Mouse (Mus musculus): ENCODE measurements around the gene Tspan15. TPM values are rescaled to one million over a fixed set of nuclear protein-coding genes. Genes with fewer than 3 reads are reported as not detected.

Tspan15 gene
- polyA plus RNA-seq, 1 experiment from 2014 or later, result 21.1 TPM

- H3K4me2 ChIP-seq, result no peak overlapping the region
- H3K9ac ChIP-seq, result no peak overlapping the region
- 87% methylated on average over 17 of the region's 17 CpGs for WGBS
- no peaks in the 10 kb centered on the region for H3K4me1 ChIP-seq
- no peak for ATAC-seq (replicated peaks)
- no peak overlapping the region for H3K27ac ChIP-seq
- H3K4me3 ChIP-seq, result no peak overlapping the region
- H3K36me3 ChIP-seq (replicated peaks), result no peaks in the 10 kb centered on the region
- H3K9me3 ChIP-seq, result no peaks in the 10 kb centered on the region
- no peaks in the 10 kb centered on the region for H3K27me3 ChIP-seq (replicated peaks)
These were observed 8.3 kb downstream of the Tspan15 start for GRCm38 (mm10) chr10:62222777-62223176.

- Histone ChIP-seq H3K27me3 (replicated peaks) (no peaks in the 10 kb centered on the region), H3K4me2 (no peak overlapping the region), H3K4me1 (no peaks in the 10 kb centered on the region), H3K36me3 (replicated peaks) (no peaks in the 10 kb centered on the region), H3K27ac (no peak overlapping the region), H3K9me3 (no peaks in the 10 kb centered on the region), H3K4me3 (no peak overlapping the region), H3K9ac (no peak overlapping the region)
- 93% methylated on average over 2 of the region's 2 CpGs for WGBS
- ATAC-seq (replicated peaks), result no peak
These were observed 9.4 kb downstream of the Tspan15 start for GRCm38 (mm10) chr10:62221647-62222046.

GRCm38 (mm10) chr10:62220732-62221514 lies 10.1 kb downstream of the Tspan15 start:
- no peak for ATAC-seq (replicated peaks)
- Histone ChIP-seq H3K4me1 (no peaks in the 10 kb centered on the region), H3K4me2 (no peak overlapping the region), H3K27me3 (replicated peaks) (no peaks in the 10 kb centered on the region), H3K4me3 (no peak overlapping the region), H3K36me3 (replicated peaks) (no peaks in the 10 kb centered on the region), H3K9me3 (no peaks in the 10 kb centered on the region), H3K9ac (no peak overlapping the region), H3K27ac (no peak overlapping the region)
- 80% methylated on average over 8 of the region's 8 CpGs for WGBS

GRCm38 (mm10) chr10:62218789-62219172 lies 12.3 kb downstream of the Tspan15 start:
- 72% methylated on average over 7 of the region's 7 CpGs for WGBS
- Histone ChIP-seq H3K9ac (no peak overlapping the region), H3K4me1 (no peaks in the 10 kb centered on the region)

GRCm38 (mm10) chr10:62218044-62218788 lies 12.8 kb downstream of the Tspan15 start:
- no peaks in the 10 kb centered on the region for H3K27me3 ChIP-seq (replicated peaks)
- no peaks in the 10 kb centered on the region for H3K4me1 ChIP-seq
- H3K4me3 ChIP-seq, result no peak overlapping the region
- no peaks in the 10 kb centered on the region for H3K36me3 ChIP-seq (replicated peaks)
- H3K9ac ChIP-seq, result no peak overlapping the region
- ATAC-seq (replicated peaks), result no peak
- no peak overlapping the region for H3K27ac ChIP-seq
- no peak overlapping the region for H3K4me2 ChIP-seq
- WGBS, result 94% methylated on average over 19 of the region's 19 CpGs
- H3K9me3 ChIP-seq, result no peaks in the 10 kb centered on the region

More at GRCm38 (mm10) chr10:62218789-62219172, 12.3 kb downstream of the Tspan15 start:
- Histone ChIP-seq H3K27me3 (replicated peaks) (no peaks in the 10 kb centered on the region), H3K27ac (no peak overlapping the region), H3K36me3 (replicated peaks) (no peaks in the 10 kb centered on the region), H3K4me3 (no peak overlapping the region), H3K4me2 (no peak overlapping the region), H3K9me3 (no peaks in the 10 kb centered on the region)
- ATAC-seq (replicated peaks), result no peak

DNA sequence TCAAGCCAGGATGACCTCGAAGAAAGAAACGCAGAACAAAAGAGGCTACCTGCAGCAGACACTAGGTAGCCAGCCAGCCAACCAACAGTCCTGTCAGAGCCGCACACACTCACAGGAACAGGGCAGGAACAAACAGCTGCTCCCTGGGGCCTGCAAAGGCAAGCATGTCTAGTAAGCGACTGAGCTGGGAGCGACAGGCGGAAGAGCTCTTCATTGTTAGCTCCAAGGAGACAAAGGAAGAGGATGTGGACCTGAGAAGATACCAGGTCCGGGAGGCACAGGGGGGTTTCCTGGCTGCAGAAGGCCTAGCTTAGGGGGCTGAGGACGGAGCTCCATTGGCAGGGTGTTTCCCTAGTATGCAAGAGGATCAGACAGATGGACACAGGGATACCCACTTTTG lies 13.9 kb downstream of the Tspan15 start:
- peak overlapping the region; percentile 19; the same call in 1 of the 2 replicates for H3K27ac ChIP-seq
- H3K9ac ChIP-seq, result no peak overlapping the region
- WGBS, result 35% methylated on average over 8 of the region's 8 CpGs
- no peaks in the 10 kb centered on the region for H3K27me3 ChIP-seq (replicated peaks)
- H3K4me3 ChIP-seq, result no peak overlapping the region
- no peak for ATAC-seq (replicated peaks)
- H3K36me3 ChIP-seq (replicated peaks), result no peaks in the 10 kb centered on the region
- no peaks in the 10 kb centered on the region for H3K4me1 ChIP-seq
- H3K4me2 ChIP-seq, result no peak overlapping the region
- H3K9me3 ChIP-seq, result no peaks in the 10 kb centered on the region

GRCm38 (mm10) chr10:62216595-62216994 lies 14.5 kb downstream of the Tspan15 start:
- no peak overlapping the region for H3K4me2 ChIP-seq
- 47% methylated on average over 5 of the region's 5 CpGs for WGBS
- ATAC-seq (replicated peaks), result no peak

DNA sequence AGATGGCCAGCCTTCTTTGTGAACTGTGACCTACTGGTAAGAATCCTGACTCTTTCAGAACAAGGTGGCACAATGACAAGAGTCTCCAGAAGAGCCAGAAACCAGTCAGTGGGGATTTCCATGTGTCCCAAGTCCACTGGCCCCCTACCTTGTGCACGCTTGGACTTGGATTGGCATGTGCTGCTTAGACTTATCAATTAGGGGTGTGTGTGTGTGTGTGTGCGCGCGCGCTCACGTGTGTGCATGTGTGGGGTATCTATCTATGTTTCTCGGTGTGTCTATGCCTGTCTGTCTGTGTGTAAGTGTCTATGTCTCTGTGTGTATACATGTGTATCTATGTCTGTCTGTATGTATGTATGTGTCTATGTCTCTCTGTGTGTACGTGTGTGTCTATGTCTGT lies 15.4 kb downstream of the Tspan15 start:
- Histone ChIP-seq H3K4me3 (no peak overlapping the region), H3K9ac (no peak overlapping the region), H3K36me3 (replicated peaks) (no peaks in the 10 kb centered on the region), H3K4me2 (no peak overlapping the region), H3K27ac (no peak overlapping the region), H3K27me3 (replicated peaks) (no peaks in the 10 kb centered on the region), H3K4me1 (0 out of 2 replicates have a peak, but pooled peaks cover 3% of the 10 kb centered on the region), H3K9me3 (no peaks in the 10 kb centered on the region)
- WGBS, result 96% methylated on average over 8 of the region's 8 CpGs
- ATAC-seq (replicated peaks), result no peak

More at GRCm38 (mm10) chr10:62216595-62216994, 14.5 kb downstream of the Tspan15 start:
- peak overlapping the region; percentile 19; the same call in 1 of the 2 replicates for H3K27ac ChIP-seq
- no peaks in the 10 kb centered on the region for H3K4me1 ChIP-seq
- H3K36me3 ChIP-seq (replicated peaks), result no peaks in the 10 kb centered on the region
- H3K4me3 ChIP-seq, result no peak overlapping the region
- H3K27me3 ChIP-seq (replicated peaks), result no peaks in the 10 kb centered on the region
- H3K9me3 ChIP-seq, result no peaks in the 10 kb centered on the region
- no peak overlapping the region for H3K9ac ChIP-seq

DNA sequence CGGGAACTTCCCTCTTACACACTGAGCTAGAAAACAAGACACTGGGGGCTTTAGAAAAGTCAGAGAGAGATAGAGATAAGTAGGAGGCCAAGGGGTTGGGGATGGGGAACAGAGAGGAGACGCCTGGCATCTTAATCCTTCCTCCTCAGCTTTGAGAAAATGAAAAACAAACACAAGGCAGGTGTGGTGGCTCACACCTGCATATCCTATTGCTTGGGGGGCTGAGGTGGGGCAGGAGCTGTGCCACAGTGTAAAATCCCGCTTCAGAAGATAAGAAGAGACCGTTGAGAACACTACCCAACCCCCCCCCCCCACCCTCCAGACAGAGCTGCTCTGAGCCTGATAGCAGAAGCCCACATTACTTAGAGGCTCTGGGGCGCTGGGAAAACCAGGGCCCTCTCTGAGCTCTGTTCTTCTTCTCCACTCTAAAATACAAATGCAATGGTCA lies 15.9 kb downstream of the Tspan15 start:
- whole genome bisulfite sequencing, result 58% methylated on average over 5 of the region's 5 CpGs
- H3K4me3 ChIP-seq, result no peak overlapping the region

GRCm38 (mm10) chr10:62211310-62211709 lies 19.7 kb downstream of the Tspan15 start:
- Histone ChIP-seq H3K27ac (no peak overlapping the region), H3K4me3 (no peak overlapping the region), H3K4me1 (0 out of 2 replicates have a peak, but pooled peaks cover 3% of the 10 kb centered on the region), H3K9ac (no peak overlapping the region), H3K36me3 (replicated peaks) (no peaks in the 10 kb centered on the region), H3K9me3 (no peaks in the 10 kb centered on the region), H3K4me2 (no peak overlapping the region), H3K27me3 (replicated peaks) (no peaks in the 10 kb centered on the region)
- no peak for ATAC-seq (replicated peaks)
- 68% methylated on average over 6 of the region's 6 CpGs for WGBS

More for the DNA sequence above, 15.9 kb downstream of the Tspan15 start:
- H3K9me3 ChIP-seq, result no peaks in the 10 kb centered on the region
- H3K4me1 ChIP-seq, result 0 out of 2 replicates have a peak, but pooled peaks cover 3% of the 10 kb centered on the region
- H3K36me3 ChIP-seq (replicated peaks), result no peaks in the 10 kb centered on the region
- no peak overlapping the region for H3K27ac ChIP-seq
- no peak overlapping the region for H3K9ac ChIP-seq
- no peaks in the 10 kb centered on the region for H3K27me3 ChIP-seq (replicated peaks)
- no peak for ATAC-seq (replicated peaks)
- no peak overlapping the region for H3K4me2 ChIP-seq

GRCm38 (mm10) chr10:62208241-62208896 lies 22.7 kb downstream of the Tspan15 start:
- no peak for ATAC-seq (replicated peaks)

GRCm38 (mm10) chr10:62202574-62202973 lies 28.5 kb downstream of the Tspan15 start:
- no peak for ATAC-seq (replicated peaks)
- no peaks in the 10 kb centered on the region for H3K9me3 ChIP-seq
- no peak overlapping the region for H3K27ac ChIP-seq
- H3K36me3 ChIP-seq (replicated peaks), result no peaks in the 10 kb centered on the region
- no peaks in the 10 kb centered on the region for H3K27me3 ChIP-seq (replicated peaks)
- no peaks in the 10 kb centered on the region for H3K4me1 ChIP-seq
- no peak overlapping the region for H3K9ac ChIP-seq
- no peak overlapping the region for H3K4me3 ChIP-seq
- no peak overlapping the region for H3K4me2 ChIP-seq
- 87% methylated on average over 6 of the region's 6 CpGs for WGBS

More at GRCm38 (mm10) chr10:62208241-62208896, 22.7 kb downstream of the Tspan15 start:
- Histone ChIP-seq H3K27me3 (replicated peaks) (no peaks in the 10 kb centered on the region), H3K36me3 (replicated peaks) (no peaks in the 10 kb centered on the region), H3K9me3 (no peaks in the 10 kb centered on the region), H3K27ac (no peak overlapping the region), H3K9ac (no peak overlapping the region), H3K4me3 (no peak overlapping the region), H3K4me2 (no peak overlapping the region), H3K4me1 (0 out of 2 replicates have a peak, but pooled peaks cover 3% of the 10 kb centered on the region)
- 88% methylated on average over 10 of the region's 10 CpGs for WGBS
